Mouse (Mus musculus): Measurements from ENCODE around the gene Cbfa2t2.

DNA sequence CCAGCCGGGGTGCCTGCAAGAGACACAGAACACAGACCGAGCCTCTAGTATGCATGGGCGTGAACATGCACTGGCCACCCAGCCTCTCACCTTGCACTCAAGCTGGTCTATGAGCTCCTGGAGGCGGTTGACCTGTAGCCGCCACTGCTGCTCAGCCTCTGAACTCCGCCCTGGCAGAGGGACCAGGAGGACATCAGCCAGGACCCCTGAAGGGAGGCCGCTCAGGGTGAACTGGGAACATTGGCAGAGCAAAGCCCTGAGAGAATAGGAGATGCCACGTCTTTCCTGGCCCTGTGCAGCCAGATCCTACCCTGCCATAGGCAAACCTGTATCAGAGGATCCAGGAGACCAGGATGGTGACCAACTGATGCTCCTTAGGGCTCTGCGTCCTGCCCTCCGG lies 110.4 kb downstream of the Cbfa2t2 start, which contains the start of gene 1700003F12Rik:
- TF ChIP-seq CTCF (conservative IDR thresholded peaks at IDR 0.05; ENCODE audit: insufficient read depth, insufficient read length, low read depth, low read length): no peak
- TF ChIP-seq POLR2A (IDR thresholded peaks at IDR 0.05; ENCODE audit: low read depth, low read length): no peak
